Mouse (Mus musculus): ENCODE measurements around the gene Fermt3. TPM values are rescaled to one million over a fixed set of nuclear protein-coding genes. Genes with fewer than 3 reads are reported as not detected.
"Not testable (repeated sequence)": the region's sequence is repeated elsewhere in the genome, so short reads cannot be mapped to it uniquely, and the experiment has no call there.

The Fermt3 gene
- polyA plus RNA-seq, 1 experiment from 2014 or later, result 3.5 TPM

DNA sequence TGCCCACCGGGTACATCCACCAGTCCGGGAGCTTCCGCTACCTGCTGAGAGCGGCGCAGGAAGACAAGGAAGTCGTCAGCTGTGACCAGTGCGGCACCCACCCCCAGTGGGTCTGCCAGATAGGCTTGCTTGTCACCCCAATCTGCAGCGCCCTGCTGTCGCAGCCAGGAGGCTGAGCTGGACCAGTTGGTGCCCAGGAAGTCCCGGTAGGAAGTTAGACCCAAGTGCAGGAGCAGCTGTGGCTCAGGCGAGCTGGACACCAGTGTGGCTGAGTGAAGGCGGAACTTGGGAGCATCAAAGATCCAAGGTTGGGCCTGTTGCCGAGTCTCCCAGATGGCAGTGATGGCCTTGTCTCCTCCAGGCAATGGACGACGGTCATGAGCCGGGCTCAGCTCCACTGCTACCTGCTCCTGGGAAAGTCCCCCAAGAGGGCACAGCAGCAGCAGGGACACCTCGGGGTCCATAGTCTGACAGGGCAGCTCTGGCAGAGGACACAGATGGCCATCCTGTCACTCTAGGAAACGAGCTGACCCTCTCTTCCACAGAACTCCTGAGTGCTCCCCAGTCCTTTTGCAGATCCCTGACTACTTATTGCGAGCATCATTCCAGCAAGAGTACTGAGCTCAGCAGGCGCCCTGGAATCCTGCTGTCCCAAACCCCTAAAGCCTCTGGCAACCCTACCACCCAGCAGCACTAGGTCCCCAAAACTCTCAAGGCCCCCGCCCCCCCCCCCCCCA lies 23.8 kb downstream of the Fermt3 start:
- Histone ChIP-seq H3K27ac (ENCODE audit: low read depth, low read length) (no peak overlapping the region), H3K27me3 (replicated peaks; ENCODE audit: control insufficient read depth, insufficient read depth, low read length) (no peaks in the 10 kb centered on the region), H3K9me3 (replicated peaks; ENCODE audit: control insufficient read depth, low read length) (no peaks in the 10 kb centered on the region), H3K4me1 (ENCODE audit: control insufficient read depth, insufficient read depth, low read length) (peaks cover 24% of the 10 kb centered on the region), H3K36me3 (ENCODE audit: control insufficient read depth, insufficient read depth, low read length) (peaks cover 15% of the 10 kb centered on the region), H3K4me3 (ENCODE audit: low read depth, low read length) (peak overlapping the region; percentile 57), H3K9ac (ENCODE audit: low read length) (peak overlapping the region; percentile 75), H3K4me2 (ENCODE audit: low read length) (peak overlapping the region; percentile 86)
- WGBS, result 54% methylated on average over 20 of the region's 21 CpGs
- no peak for ATAC-seq
- DNase-seq (ENCODE audit: low spot score), result no peak

DNA sequence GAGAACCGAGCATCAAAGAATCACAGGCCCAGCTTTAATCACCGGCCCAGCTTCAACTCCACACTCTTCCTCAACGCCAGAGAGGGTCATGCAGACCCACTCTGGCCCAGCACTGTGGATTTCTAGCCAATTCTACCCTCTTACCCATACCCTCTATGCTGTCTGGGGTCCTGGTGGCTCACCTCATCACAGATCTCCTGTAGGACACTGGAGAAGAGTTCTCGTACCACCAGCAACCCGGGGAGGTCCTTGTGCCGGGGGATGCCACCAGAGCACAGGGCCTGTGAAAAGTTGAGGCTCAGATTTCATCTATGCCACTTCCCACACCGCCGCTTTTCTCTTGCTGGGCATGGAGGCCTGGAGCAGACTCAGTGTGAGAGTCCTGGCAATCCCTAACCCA lies 24.8 kb downstream of the Fermt3 start:
- Histone ChIP-seq H3K9ac (ENCODE audit: low read length) (no peak overlapping the region), H3K36me3 (ENCODE audit: control insufficient read depth, insufficient read depth, low read length) (peaks cover 6% of the 10 kb centered on the region), H3K27ac (ENCODE audit: low read depth, low read length) (no peak overlapping the region), H3K27me3 (replicated peaks; ENCODE audit: control insufficient read depth, insufficient read depth, low read length) (no peaks in the 10 kb centered on the region), H3K4me1 (ENCODE audit: control insufficient read depth, insufficient read depth, low read length) (peaks cover 24% of the 10 kb centered on the region), H3K4me2 (ENCODE audit: low read length) (no peak overlapping the region), H3K4me3 (ENCODE audit: low read depth, low read length) (no peak overlapping the region), H3K9me3 (replicated peaks; ENCODE audit: control insufficient read depth, low read length) (no peaks in the 10 kb centered on the region)
- WGBS, result 87% methylated on average over 8 of the region's 8 CpGs
- DNase-seq (ENCODE audit: low spot score) (no peak), ATAC-seq (no peak)

DNA sequence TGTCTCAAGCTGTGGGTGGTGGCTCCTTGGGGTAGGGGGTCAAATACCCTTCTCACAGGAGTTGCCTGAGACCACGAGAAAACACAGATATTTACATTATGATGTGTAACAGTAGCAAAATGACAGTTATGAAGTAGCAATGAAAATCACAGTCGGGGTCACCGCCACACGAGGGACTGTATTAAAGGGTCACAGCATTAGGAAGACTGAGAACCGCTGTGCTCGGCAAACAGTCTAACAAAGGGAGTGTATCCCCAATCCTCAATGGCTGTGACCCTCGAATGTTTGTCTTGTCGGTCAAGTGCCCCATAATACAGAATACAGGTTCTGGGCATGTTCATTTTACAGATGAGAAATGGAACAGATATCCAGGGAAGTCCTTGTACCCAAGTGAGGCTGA lies 25.3 kb downstream of the Fermt3 start:
- Histone ChIP-seq H3K4me2 (ENCODE audit: low read length) (no peak overlapping the region), H3K36me3 (ENCODE audit: control insufficient read depth, insufficient read depth, low read length) (peaks cover 1% of the 10 kb centered on the region), H3K27ac (ENCODE audit: low read depth, low read length) (no peak overlapping the region), H3K9me3 (replicated peaks; ENCODE audit: control insufficient read depth, low read length) (no peaks in the 10 kb centered on the region), H3K4me3 (ENCODE audit: low read depth, low read length) (no peak overlapping the region), H3K9ac (ENCODE audit: low read length) (no peak overlapping the region), H3K4me1 (ENCODE audit: control insufficient read depth, insufficient read depth, low read length) (peaks cover 24% of the 10 kb centered on the region), H3K27me3 (replicated peaks; ENCODE audit: control insufficient read depth, insufficient read depth, low read length) (no peaks in the 10 kb centered on the region)
- 82% methylated on average over 8 of the region's 8 CpGs for WGBS
- DNase-seq (ENCODE audit: low spot score), result no peak
- no peak for ATAC-seq

DNA sequence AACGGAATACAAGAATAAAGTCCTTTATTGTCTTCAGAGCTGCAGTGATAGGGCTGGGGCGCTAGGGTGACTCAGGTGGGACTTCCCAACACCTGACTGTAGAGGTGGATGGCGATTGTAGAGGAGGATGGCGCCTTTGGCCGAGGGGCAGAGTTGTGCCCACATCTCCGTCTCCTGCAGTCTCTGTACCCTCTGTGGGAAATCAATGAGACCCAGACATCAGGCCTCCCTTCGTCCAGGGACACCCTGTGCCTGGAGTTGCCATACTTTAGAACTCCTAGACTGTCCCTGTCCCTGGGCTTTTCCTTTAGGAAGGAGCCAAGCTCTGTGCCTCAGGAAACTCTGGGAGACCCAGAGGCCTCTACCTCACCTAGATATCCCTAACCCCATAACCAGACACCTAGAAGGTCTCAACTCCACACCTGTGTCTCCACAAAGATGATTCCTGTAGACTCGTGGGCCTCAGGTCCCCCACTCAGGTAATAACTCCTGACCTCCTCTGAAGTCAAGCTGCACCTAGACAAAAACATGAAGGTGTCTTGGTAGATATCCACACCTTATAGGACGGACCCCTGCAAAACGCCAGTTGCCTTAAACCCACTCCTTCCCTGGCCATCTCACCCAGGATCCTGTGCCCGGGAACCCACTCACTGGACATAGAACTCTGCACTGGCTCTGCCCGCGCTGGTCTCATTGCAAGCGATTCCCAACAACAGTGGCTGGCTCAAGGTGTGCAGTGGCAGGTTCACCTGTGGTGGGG lies 26.1 kb downstream of the Fermt3 start:
- Histone ChIP-seq H3K4me3 (ENCODE audit: low read depth, low read length) (peak overlapping the region; percentile 45), H3K4me1 (ENCODE audit: control insufficient read depth, insufficient read depth, low read length) (peaks cover 25% of the 10 kb centered on the region), H3K27ac (ENCODE audit: low read depth, low read length) (peak overlapping the region; percentile 16; the same call in 1 of the 2 replicates), H3K4me2 (ENCODE audit: low read length) (peak overlapping the region; percentile 66), H3K9ac (ENCODE audit: low read length) (peak overlapping the region; percentile 75), H3K27me3 (replicated peaks; ENCODE audit: control insufficient read depth, insufficient read depth, low read length) (no peaks in the 10 kb centered on the region), H3K36me3 (ENCODE audit: control insufficient read depth, insufficient read depth, low read length) (no peaks in the 10 kb centered on the region), H3K9me3 (replicated peaks; ENCODE audit: control insufficient read depth, low read length) (no peaks in the 10 kb centered on the region)
- no peak; the same call in 1 of the 2 replicates for ATAC-seq
- 57% methylated on average over 14 of the region's 14 CpGs for WGBS
- DNase-seq (ENCODE audit: low spot score), result no peak

DNA sequence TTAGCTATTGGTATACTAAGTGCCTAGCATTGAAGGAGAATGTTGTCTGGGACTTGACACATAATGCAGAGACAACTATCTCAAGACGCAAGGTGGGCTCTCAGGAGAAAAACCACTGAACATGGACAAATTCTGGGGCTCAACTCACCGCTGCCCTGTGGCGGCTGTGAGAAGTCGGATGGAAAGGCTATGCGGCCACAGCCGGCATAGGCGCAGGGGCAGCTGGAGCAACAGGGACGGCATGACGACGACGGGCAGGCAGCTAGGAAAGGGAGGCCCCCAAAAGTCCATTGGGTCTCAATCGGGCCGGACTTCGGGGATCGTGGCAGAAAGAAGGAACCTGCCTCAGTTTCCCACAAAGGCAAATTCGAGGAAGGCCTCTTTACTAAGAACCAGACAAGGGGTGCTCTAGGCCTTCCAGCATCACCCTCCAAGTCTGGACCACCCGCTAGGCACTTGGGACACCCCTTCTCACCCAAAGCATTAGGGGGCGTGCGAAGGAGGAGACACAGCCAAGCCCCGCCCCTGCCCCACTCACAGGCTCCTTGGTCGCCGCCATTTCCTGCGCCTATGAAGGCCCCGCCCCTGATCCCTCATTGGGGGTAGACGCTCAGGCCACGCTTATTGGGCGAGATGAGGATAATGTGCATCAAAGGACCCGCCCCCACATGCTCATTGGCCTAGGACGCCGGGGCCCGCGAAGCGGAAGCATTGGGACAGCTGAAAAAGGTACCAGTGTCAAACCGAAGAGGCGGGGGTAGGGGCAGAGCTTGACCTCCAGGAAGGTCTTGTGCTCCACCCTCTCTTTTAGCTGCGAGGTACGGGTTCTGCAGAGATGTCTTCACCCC lies 27.0 kb downstream of the Fermt3 start, which contains the start of gene Dnajc4:
Dnajc4 (minus strand) TSS at position 562 of the 848 bp plus-strand sequence.
- peak within 1 kb of the TSS; percentile 45 for H3K4me3 ChIP-seq (ENCODE audit: low read depth, low read length)
- no peaks in the 10 kb centered on the region for H3K9me3 ChIP-seq (replicated peaks; ENCODE audit: control insufficient read depth, low read length)
- H3K4me1 ChIP-seq (ENCODE audit: control insufficient read depth, insufficient read depth, low read length), result peaks cover 29% of the 10 kb centered on the region
- H3K27ac ChIP-seq (ENCODE audit: low read depth, low read length), result peak within 1 kb of the TSS; percentile 16; the same call in 1 of the 2 replicates
- peak within 1 kb of the TSS; percentile 75 for H3K9ac ChIP-seq (ENCODE audit: low read length)
- 3% methylated on average over 37 of the region's 37 CpGs for WGBS
- DNase-seq (ENCODE audit: low spot score) (peak; percentile 99), ATAC-seq (peak; percentile 96)
- H3K27me3 ChIP-seq (replicated peaks; ENCODE audit: control insufficient read depth, insufficient read depth, low read length), result no peaks in the 10 kb centered on the region
- no peaks in the 10 kb centered on the region for H3K36me3 ChIP-seq (ENCODE audit: control insufficient read depth, insufficient read depth, low read length)
- peak within 1 kb of the TSS; percentile 66 for H3K4me2 ChIP-seq (ENCODE audit: low read length)

DNA sequence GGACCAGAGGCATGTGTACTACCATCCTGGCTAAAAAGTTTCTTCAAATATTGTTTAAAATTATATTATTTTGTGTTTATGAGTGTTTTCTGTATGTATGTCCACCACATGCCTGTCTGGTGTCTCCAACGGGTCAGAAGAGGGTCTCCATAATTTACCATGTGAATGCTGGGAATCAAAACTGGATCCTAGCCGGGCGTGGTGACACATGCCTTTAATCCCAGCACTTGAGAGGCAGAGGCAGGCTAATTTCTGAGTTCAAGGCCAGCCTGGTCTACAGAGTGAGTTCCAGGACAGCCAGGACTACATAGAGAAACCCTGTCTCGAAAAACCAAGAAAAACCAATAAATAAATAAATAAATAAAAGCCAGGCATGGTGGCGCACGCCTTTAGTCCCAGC lies 28.1 kb downstream of the Fermt3 start:
- ATAC-seq; H3K27me3 ChIP-seq (replicated peaks; ENCODE audit: control insufficient read depth, insufficient read depth, low read length); DNase-seq (ENCODE audit: low spot score); H3K27ac ChIP-seq (ENCODE audit: low read depth, low read length); H3K4me3 ChIP-seq (ENCODE audit: low read depth, low read length); H3K36me3 ChIP-seq (ENCODE audit: control insufficient read depth, insufficient read depth, low read length); H3K9ac ChIP-seq (ENCODE audit: low read length); H3K9me3 ChIP-seq (replicated peaks; ENCODE audit: control insufficient read depth, low read length): not testable (repeated sequence)
- H3K4me1 ChIP-seq (ENCODE audit: control insufficient read depth, insufficient read depth, low read length), result peaks cover 27% of the 10 kb centered on the region
- H3K4me2 ChIP-seq (ENCODE audit: low read length), result peak overlapping the region; percentile 66; the same call in 1 of the 2 replicates
- WGBS, result 91% methylated on average over 6 of the region's 6 CpGs

DNA sequence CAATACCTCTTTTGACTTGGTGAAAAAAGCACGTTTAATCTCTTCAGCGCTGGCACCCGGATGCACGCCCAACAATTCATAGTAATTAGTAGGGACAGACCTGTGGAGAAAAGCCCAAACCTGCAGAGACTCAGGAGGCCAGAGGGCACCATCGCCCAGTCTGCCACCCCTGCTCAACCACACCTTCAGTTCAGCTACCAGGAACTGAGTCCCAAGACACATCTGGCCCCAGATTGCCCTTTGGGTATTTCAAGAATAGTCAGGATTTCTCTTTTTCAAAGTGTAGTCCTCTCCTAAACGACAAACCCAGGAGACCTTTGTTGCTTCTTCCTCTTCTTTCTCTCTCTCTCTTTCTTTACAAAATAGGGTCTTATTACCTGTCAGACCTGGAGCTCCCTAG lies 28.6 kb downstream of the Fermt3 start:
- H3K4me2 ChIP-seq (ENCODE audit: low read length), result no peak overlapping the region
- DNase-seq (ENCODE audit: low spot score) (no peak), ATAC-seq (no peak)
- WGBS, result 85% methylated on average over 6 of the region's 6 CpGs
- H3K27ac ChIP-seq (ENCODE audit: low read depth, low read length), result no peak overlapping the region
- H3K9ac ChIP-seq (ENCODE audit: low read length), result no peak overlapping the region
- H3K4me1 ChIP-seq (ENCODE audit: control insufficient read depth, insufficient read depth, low read length), result peaks cover 30% of the 10 kb centered on the region
- H3K9me3 ChIP-seq (replicated peaks; ENCODE audit: control insufficient read depth, low read length), result no peaks in the 10 kb centered on the region
- no peak overlapping the region for H3K4me3 ChIP-seq (ENCODE audit: low read depth, low read length)
- H3K36me3 ChIP-seq (ENCODE audit: control insufficient read depth, insufficient read depth, low read length), result no peaks in the 10 kb centered on the region
- H3K27me3 ChIP-seq (replicated peaks; ENCODE audit: control insufficient read depth, insufficient read depth, low read length), result no peaks in the 10 kb centered on the region

DNA sequence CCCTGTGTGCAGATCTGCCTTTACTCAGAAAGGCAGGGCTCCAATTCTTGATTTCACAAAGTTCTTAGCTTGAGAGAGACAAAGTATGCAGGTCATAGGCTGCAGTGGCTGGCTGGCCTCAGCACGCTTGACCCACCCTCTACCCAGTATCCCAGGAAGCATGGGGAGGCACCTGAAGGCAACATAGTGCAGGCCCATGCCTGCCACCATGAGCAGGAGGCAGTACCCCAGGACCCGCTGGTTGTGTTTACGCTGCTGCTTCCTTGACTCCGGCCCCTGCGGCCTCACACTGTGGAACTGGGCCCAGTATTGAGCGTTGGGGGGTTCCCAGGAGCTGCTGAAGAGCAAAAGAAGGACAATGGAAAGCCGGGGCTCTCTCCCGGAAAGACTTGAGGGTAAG lies 30.0 kb downstream of the Fermt3 start:
- H3K4me3 ChIP-seq (ENCODE audit: low read depth, low read length), result no peak overlapping the region
- peaks cover 24% of the 10 kb centered on the region for H3K4me1 ChIP-seq (ENCODE audit: control insufficient read depth, insufficient read depth, low read length)
- 88% methylated on average over 8 of the region's 8 CpGs for WGBS
- no peak overlapping the region for H3K4me2 ChIP-seq (ENCODE audit: low read length)
- H3K27ac ChIP-seq (ENCODE audit: low read depth, low read length), result no peak overlapping the region
- 0 out of 2 replicates have a peak, but pooled peaks cover 9% of the 10 kb centered on the region for H3K36me3 ChIP-seq (ENCODE audit: control insufficient read depth, insufficient read depth, low read length)
- no peaks in the 10 kb centered on the region for H3K9me3 ChIP-seq (replicated peaks; ENCODE audit: control insufficient read depth, low read length)
- ATAC-seq (no peak), DNase-seq (ENCODE audit: low spot score) (no peak)
- H3K27me3 ChIP-seq (replicated peaks; ENCODE audit: control insufficient read depth, insufficient read depth, low read length), result no peaks in the 10 kb centered on the region
- no peak overlapping the region for H3K9ac ChIP-seq (ENCODE audit: low read length)

Data from forebrain, embryonic 14.5 days (tissue).